Mouse (Mus musculus): ENCODE measurements around the gene Cavin1. TPM values are rescaled to one million over a fixed set of nuclear protein-coding genes. Genes with fewer than 3 reads are reported as not detected.

Cavin1 gene
- total RNA-seq, 2 experiments from 2014 or later, result 479 to 498 TPM

DNA sequence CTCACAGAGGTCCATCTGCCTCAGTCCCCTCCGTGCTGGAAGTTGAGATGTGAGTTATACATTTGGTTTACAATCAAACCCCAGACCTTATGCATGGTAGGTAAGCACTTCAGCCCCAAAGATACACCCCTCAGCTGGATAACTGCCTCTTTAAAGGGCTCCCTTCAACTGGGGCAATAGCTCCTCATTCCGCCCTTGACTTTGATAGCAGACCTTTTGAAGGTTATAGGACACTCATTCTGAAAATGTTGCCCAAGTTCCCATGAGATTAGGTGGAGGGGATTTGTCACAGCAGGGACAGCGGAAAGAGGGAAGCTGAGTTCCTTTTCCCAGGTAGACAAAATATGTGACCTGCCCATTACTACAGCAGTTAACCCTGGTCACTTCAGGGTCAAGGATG, 10.5 kb upstream of the Cavin1 start:
- DNase-seq, result no peak

GRCm38 (mm10) chr11:100980438-100980837, 9.8 kb upstream of the Cavin1 start:
- no peak for DNase-seq

DNA sequence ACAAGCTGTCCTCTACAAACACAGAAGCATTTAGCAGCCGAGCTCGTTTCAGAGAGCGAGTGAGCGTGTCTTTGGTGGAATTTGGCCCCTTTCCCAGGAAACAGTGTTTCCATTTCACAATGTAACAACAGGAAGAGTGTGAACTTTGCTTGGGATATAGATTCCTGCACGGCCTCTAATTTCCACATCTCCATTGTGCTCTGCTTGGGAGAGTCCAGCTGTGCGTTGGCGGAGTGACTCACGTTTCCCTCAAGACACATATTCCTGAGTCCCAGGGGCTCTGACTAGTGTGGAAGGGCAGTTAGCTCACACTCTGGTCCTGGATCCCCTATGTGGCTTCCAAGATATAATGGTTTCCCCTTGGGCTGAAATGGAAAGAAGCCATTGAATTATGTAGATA, 9.2 kb upstream of the Cavin1 start:
- DNase-seq, result peak; percentile 77

DNA sequence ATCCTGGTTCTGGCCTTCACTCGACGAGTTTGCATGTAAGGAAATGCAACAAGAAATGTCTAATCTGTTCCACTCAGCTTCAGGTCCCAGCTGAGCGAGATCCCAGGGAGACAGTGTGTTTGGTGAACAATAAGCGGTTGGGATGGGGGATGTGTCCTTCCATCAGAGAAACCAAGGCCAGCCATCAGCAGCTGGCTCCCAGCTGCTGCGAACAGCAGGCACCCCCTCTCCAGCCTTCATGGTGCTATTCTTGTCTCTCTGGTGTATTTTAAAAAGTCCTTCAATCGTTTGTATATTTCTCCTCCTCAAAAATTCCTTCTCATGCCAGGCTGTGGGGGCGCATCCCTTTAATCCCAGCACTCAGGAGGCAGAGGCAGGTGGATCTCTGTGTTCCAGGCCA, 4.6 kb upstream of the Cavin1 start:
- DNase-seq, result peak; percentile 46

- no peak for DNase-seq
These were observed 3.8 kb upstream of the Cavin1 start for GRCm38 (mm10) chr11:100974381-100974970.

GRCm38 (mm10) chr11:100973245-100973644, 2.6 kb upstream of the Cavin1 start:
- DNase-seq, result no peak

DNA sequence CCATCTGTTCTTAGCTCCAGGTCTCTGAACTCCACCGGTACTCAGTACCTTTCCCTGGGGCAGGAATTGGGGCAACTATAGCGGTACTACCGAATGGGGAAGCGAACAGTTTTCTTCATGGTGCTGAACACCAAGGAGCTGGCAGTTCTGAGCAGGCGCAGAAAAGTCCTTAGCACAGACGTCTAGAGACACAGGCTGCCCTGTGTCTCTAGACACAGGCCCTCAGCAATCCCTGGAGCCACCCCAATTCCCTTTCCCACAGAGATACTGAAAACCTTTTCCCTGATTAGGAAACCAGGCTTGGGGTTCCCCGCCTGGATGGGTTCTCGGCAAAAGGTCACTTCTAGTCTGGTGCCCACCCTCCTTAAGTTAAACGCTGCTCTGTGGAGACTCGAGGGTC, 768 bp upstream of the Cavin1 start:
- DNase-seq, result no peak

DNA sequence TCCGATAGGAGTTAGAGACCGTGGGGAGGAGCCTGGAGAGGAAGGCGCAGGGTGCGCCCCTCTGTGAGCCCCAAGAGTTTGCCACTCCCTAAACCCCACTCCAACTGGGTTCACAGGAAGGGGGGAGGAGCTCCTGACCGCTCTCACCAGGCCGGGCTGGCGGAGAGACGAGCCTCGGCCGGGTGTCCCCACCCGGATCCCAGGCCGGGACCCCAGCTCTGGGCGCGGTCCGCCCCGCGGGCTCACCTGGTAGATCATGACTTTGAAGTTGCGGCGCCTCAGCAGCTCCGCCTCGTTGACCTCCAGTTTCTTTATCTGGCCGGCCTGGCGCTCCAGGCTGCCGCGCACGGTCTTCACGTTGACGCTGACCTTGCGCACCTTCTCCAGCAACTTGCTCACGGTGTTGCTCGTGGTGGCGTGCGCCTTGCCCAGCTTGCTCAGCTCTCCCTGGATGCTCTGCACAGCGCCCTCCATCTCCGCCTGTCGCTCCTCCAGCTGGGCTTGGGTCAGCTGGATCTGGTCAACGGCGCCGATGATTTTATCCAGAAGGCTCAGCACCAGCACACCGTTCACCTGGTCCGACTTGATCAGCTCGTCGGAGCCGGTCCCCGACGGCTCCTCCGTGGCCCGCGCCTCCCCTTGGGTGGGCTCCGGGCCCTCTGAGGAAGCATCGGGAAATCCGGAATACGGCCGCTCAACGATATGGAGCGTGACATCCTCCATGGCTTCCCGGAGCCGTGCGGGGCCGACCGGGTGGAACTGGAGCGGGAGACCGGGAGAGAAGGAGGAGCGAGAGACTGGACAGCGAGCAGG, 737 bp downstream of the Cavin1 start:
- DNase-seq, result peak; percentile 75

DNA sequence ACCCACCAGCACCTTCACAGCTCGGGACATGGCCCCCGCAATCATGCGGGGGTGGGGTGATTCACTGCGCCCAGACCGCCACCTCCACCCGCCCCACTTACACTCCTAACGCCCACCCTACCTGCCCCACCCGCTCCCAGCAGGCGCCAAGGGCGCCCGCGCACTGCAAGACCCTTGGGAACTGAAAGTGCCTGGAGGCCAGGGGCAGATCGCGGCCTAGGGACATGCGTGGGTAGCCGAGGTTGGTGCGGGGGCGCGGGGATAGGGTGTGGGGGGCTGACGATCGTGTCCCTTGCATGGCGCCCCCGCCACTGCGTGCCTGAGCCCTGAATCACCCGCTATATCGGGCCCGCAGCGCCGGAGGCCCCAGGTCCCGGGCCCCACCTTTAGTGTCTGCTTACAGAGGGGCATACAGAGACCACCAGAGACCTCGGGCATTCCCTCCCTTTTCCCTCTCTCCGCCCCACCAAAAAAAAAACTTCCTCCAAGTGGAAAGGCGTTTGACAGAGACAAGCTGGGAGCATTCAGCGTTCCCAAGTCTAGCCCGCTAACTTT, 1.4 kb downstream of the Cavin1 start:
- DNase-seq, result peak; percentile 53

GRCm38 (mm10) chr11:100968501-100968900, 2.2 kb downstream of the Cavin1 start:
- no peak for DNase-seq

DNA sequence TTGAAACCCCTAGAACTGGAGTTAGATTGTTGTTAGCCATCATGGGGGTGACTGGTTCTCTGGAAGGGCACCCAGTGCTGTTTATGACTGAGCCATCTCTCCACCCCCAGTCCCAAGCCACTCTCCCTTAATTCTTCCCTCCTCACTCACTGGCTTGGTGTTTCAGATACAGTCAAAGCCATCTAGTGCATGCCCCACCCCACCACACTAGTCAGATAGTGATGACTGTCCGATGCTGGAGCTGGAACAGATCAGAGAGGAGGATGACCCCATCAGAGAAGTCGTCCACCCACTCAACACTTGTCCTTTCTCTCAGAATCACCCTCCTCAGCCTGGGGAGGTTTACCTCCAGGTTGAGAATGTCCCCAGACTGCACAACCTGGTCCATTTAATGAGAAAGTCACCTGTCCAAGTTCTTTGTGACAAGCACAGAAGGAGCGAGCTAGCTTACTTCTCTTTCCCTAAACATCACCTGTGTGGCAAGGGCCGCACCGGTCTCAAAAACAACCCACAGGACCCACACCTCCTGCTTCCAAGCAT, 2.7 kb downstream of the Cavin1 start:
- DNase-seq, result no peak

DNA sequence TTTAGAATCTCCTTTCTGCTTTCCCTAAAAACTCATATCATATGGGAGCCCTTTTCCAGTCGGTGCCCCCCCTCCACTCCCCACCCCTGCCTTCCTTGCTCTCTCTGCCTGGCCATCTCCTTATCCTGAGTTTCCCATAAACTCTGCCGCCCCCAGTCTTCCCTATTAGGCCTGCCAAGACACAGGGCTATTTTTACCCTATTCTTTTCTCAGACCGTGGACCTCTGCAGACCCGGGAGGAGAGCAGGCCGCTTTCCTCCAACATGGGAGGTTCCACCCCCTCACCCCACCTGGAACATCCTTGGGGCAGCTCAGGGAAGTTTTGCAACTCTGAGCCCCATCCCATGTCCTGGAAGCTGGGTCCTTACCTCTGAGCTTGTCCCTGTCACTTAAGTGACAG, 3.3 kb downstream of the Cavin1 start:
- peak; percentile 54 for DNase-seq

GRCm38 (mm10) chr11:100965760-100966159, 4.9 kb downstream of the Cavin1 start:
- no peak for DNase-seq

DNA sequence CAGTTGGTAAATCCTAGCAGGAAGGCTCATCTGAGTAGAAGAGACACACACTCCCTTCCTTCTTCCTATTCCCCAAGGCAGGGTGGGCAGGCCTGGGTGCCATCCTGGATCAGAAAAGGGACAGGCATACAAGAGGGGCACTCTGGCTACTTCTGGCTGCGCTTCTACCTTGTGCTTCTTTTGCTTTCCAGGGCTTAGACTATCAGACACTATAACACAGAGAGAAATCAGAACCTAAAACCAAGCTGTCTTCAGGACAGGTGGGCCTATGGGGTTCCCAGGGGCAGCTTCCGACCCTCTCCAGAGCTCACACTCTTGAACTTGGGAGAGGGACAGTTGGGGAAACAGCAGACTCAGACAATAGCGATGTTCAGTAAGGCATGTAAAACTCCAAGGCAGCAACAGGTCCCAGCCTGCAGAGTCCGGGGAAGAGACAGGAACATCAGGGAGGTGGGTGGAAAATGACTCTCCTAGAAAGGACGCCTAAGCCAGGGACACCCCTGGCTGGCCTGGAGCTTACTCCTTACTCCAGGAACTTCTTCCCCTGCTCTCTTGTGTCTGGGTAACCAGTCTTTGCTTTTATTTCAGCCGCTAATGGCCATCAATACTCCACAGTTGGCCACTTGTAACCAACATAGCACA, 5.7 kb downstream of the Cavin1 start:
- no peak for DNase-seq

- DNase-seq, result no peak
These were observed 6.5 kb downstream of the Cavin1 start for GRCm38 (mm10) chr11:100964180-100964579.

DNA sequence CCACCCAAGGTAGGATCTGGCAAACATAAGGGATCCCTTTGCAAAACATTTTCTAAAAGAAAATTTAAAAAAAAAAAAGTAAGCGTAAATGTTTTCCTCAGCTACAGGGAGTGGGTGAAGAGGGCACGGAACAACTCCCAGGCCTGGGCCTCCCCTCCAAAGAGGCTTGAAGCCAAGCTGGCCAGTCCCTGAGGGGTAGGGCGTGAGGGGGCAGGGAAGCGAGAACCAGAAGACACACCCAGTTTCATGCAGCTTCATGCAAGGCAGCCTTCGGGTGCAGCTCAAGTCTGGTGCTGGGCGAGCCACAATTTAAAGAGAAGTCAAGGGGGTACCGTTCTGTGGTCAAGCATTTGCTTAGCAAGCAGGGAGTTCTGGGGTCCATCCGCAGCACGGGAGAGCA, 7.0 kb downstream of the Cavin1 start:
- DNase-seq, result peak; percentile 68

DNA sequence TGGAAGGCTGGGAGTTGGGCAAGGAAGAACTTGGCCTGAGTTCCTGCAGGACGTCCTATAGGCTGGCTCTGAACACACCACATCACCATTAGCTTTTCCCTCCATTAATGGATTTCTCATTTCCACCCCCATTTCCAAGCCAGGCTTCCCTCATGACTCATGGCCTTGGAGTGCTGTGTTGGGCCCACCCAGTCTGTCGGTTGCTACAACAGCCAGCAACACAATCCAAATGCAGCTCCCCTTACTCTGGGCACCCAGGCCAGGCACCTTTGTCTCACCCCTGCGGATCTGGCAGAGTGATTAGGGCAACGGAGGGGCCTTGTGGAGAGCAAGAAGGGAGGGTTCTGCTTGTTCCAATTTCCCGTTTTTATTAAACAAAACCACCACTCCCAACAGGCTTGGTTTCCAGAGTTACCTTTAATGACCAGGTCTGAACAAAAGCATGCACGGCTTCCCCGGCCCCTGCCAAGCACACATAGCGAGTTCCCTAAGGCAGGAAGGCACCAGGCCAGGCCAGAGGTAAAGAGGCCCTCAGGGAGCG, 8.2 kb downstream of the Cavin1 start:
- peak; percentile 76 for DNase-seq

GRCm38 (mm10) chr11:100960540-100960939, 10.1 kb downstream of the Cavin1 start:
- peak; percentile 86 for DNase-seq

DNA sequence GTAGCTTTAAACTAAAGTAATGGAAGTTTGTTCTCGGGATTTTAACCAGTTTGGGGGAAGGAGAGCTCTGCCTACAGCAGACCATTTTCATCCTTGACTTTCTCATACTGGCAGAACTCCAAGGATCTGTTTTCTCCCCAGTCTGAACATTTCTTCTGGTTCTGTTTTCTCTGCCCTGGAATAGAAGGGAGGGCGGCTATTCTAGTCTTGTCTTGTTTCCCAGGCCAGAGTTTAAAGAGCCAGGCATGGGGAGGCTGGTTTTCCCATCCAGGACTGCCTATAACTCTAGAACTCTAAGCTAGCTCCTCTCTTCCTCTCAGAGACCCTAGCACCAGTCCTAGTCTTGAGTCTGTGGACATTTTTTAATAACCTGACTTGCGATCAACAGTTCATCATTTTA, 10.9 kb downstream of the Cavin1 start:
- no peak for DNase-seq

- DNase-seq, result peak; percentile 79
These were observed 11.2 kb downstream of the Cavin1 start for GRCm38 (mm10) chr11:100959464-100959810.

- no peak for DNase-seq
These were observed 11.8 kb downstream of the Cavin1 start for GRCm38 (mm10) chr11:100958613-100959463.

DNA sequence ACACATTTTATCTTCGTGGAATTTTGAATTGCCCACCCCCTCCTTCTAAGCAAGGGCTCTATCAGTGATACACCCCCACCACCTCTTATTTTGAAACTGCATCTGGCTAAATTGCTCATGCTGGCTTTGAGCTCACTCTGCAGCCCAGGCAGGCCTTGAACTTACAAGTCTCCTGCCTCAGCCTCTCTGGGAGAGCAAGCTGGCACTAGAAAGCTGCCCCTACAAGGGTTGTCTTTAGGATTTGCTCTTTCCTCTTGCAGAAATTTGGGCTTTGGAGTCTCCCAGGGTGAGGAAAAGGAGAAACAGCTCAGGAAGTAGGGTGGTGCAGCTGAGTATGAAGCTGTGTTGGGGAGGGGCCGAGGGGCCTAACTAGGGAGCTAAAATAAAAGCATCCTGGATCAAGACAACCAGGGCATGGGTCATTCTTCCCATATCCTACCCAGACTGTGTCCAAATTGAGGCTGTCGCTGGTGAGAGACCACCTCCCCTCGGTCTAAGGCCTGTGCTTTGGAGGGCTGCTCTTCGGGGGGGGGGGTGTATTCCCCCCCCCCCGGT, 12.7 kb downstream of the Cavin1 start:
- no peak for DNase-seq
